Mouse (Mus musculus): Measurements from ENCODE around the gene Gm9803. TPM values are rescaled to one million over a fixed set of nuclear protein-coding genes. Genes with fewer than 3 reads are reported as not detected.
"Not testable (repeated sequence)": the region's sequence is repeated elsewhere in the genome, so short reads cannot be mapped to it uniquely, and the experiment has no call there.

Gm9803 gene
- 15.4 and 24.6 TPM in 2 replicates for polyA plus RNA-seq (2012; rRNA removed)

- not testable (repeated sequence) for DNase-seq (ENCODE audit: extremely low spot score in 1 of 2, low spot score in 1 of 2)
These were observed at the start of gene Gm9803 for GRCm38 (mm10) chr10:43523931-43524330. Gene Gm9803 (plus strand): TSS chr10:43524084.

GRCm38 (mm10) chr10:43475376-43475775 lies 48.5 kb upstream of the Gm9803 start:
- peak in 1 of 2 experiments; percentile 56 for DNase-seq (ENCODE audit: extremely low spot score in 1 of 2, low spot score in 1 of 2)

GRCm38 (mm10) chr10:43477459-43477858 lies 46.4 kb upstream of the Gm9803 start:
- peak in 1 of 2 experiments; percentile 11 for DNase-seq (ENCODE audit: extremely low spot score in 1 of 2, low spot score in 1 of 2)

- DNase-seq (ENCODE audit: extremely low spot score in 1 of 2, low spot score in 1 of 2), result peak in 1 of 2 experiments; percentile 54
These were observed 45.8 kb upstream of the Gm9803 start for GRCm38 (mm10) chr10:43477865-43478681.

- peak in 1 of 2 experiments; percentile 45 for DNase-seq (ENCODE audit: extremely low spot score in 1 of 2, low spot score in 1 of 2)
These were observed 45.0 kb upstream of the Gm9803 start, which contains the start of gene Bend3 for GRCm38 (mm10) chr10:43478751-43479435. Gene Bend3 (plus strand): TSS chr10:43478831.

- DNase-seq (ENCODE audit: extremely low spot score in 1 of 2, low spot score in 1 of 2), result peak in 1 of 2 experiments; percentile 73
These were observed 44.3 kb upstream of the Gm9803 start for GRCm38 (mm10) chr10:43479436-43480157.

GRCm38 (mm10) chr10:43480227-43480849 lies 43.5 kb upstream of the Gm9803 start:
- no peak for DNase-seq (ENCODE audit: extremely low spot score in 1 of 2, low spot score in 1 of 2)

- no peak for DNase-seq (ENCODE audit: extremely low spot score in 1 of 2, low spot score in 1 of 2)
These were observed 42.7 kb upstream of the Gm9803 start for GRCm38 (mm10) chr10:43481179-43481578.

- DNase-seq (ENCODE audit: extremely low spot score in 1 of 2, low spot score in 1 of 2), result no peak
These were observed 41.9 kb upstream of the Gm9803 start for GRCm38 (mm10) chr10:43482021-43482420.

GRCm38 (mm10) chr10:43483426-43483995 lies 40.4 kb upstream of the Gm9803 start:
- no peak for DNase-seq (ENCODE audit: extremely low spot score in 1 of 2, low spot score in 1 of 2)

- DNase-seq (ENCODE audit: extremely low spot score in 1 of 2, low spot score in 1 of 2), result no peak
These were observed 38.1 kb upstream of the Gm9803 start for GRCm38 (mm10) chr10:43485751-43486268.

GRCm38 (mm10) chr10:43487441-43488010 lies 36.4 kb upstream of the Gm9803 start:
- DNase-seq (ENCODE audit: extremely low spot score in 1 of 2, low spot score in 1 of 2), result no peak

GRCm38 (mm10) chr10:43488258-43488657 lies 35.6 kb upstream of the Gm9803 start:
- DNase-seq (ENCODE audit: extremely low spot score in 1 of 2, low spot score in 1 of 2), result no peak

GRCm38 (mm10) chr10:43489139-43489538 lies 34.7 kb upstream of the Gm9803 start:
- no peak for DNase-seq (ENCODE audit: extremely low spot score in 1 of 2, low spot score in 1 of 2)

GRCm38 (mm10) chr10:43489550-43489949 lies 34.3 kb upstream of the Gm9803 start:
- no peak for DNase-seq (ENCODE audit: extremely low spot score in 1 of 2, low spot score in 1 of 2)

GRCm38 (mm10) chr10:43490034-43490433 lies 33.9 kb upstream of the Gm9803 start:
- no peak for DNase-seq (ENCODE audit: extremely low spot score in 1 of 2, low spot score in 1 of 2)

GRCm38 (mm10) chr10:43490846-43491245 lies 33.0 kb upstream of the Gm9803 start:
- DNase-seq (ENCODE audit: extremely low spot score in 1 of 2, low spot score in 1 of 2), result no peak

- DNase-seq (ENCODE audit: extremely low spot score in 1 of 2, low spot score in 1 of 2), result no peak
These were observed 21.3 kb upstream of the Gm9803 start for GRCm38 (mm10) chr10:43502599-43502998.

- DNase-seq (ENCODE audit: extremely low spot score in 1 of 2, low spot score in 1 of 2), result no peak
These were observed 19.6 kb upstream of the Gm9803 start for GRCm38 (mm10) chr10:43504291-43504690.

GRCm38 (mm10) chr10:43507051-43507450 lies 16.8 kb upstream of the Gm9803 start:
- DNase-seq (ENCODE audit: extremely low spot score in 1 of 2, low spot score in 1 of 2), result no peak
